Mouse (Mus musculus) Patski (cell line): ENCODE data around the gene Kcp. TPM values are rescaled to one million over a fixed set of nuclear protein-coding genes. Genes with fewer than 3 reads are reported as not detected.

ENCODE experiments used
- ATAC-seq: fragments of 100-300 bp; one replicate; pipeline ENCODE4 v1.8.0; 2021
- CTCF ChIA-PET: fragments of 350-600 bp; sonication (Branson Sonifier 250); formaldehyde crosslinking; loops from one replicate; lab custom pipeline; 2022; ENCODE audit warnings: inconsistent platforms; lab: Charles Lee
- POLR2A ChIA-PET: fragments of 350-600 bp; sonication (Branson Sonifier 250); formaldehyde crosslinking; loops from one replicate; lab custom pipeline; 2022; ENCODE audit warnings: antibody characterized with exemption, inconsistent platforms; lab: Charles Lee
- DNase-seq: peaks from one replicate; pipeline ENCODE4 v3.0.0-alpha.2; 2011; ENCODE audit warnings: low read depth, low spot score
- H3K27me3 ChIP-seq: fragments of 371-371 bp; one replicate; pipeline ENCODE4 v1.5.1; 2021
- CTCF ChIP-seq: fragments of 100-300 bp; IDR thresholded peaks from one replicate; pipeline ENCODE4 v1.5.1; 2021
- in situ Hi-C: fragments of 300-500 bp; cut with MboI; formaldehyde crosslinking; loops from 3 replicates; pipeline ENCODE4 v1.11.1; 2018; ENCODE audit warnings: low pct_unique_long_range_greater_than_20kb, mixed read lengths
- polyA plus RNA-seq: library from polyadenylated mRNA; unstranded; gene quantifications from one replicate; pipeline ENCODE4 v1.2.3, GENCODE M21; 2021

Gene Kcp
- polyA plus RNA-seq, 1 experiment from 2014 or later: 0.85 TPM

DNA sequence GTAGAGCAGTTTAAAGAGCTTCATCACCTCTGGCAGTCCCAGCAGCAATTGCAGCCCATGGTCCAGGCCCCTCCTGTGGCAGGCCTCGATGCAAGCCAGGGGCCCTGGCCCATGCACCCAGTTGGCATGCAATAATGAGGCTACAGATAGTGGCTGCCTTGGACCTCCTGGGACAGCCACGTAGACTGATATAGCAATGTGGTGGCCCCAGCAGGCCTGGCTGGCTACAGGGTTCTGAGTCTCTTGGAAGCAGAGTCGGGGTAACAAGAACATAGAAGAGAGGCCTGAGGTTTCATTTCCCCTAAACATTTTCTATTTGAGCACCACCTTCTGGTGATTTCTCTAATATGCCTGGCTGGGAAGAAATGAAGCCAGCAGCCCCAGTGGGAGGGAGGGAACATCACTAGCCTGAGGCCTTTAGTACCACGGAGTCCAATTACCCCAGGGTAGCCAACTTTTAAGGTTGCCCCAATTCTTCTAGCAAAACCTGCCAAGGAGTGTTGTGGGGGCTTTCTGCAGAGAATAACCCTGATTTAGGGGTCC lies 29.0 kb upstream of the Kcp start:
- CTCF ChIA-PET: interaction anchor here (1.1 kb wide), 1 partner anchor 20 kb away, joined by 5 read pairs; no protein-coding TSS in a partner anchor

DNA sequence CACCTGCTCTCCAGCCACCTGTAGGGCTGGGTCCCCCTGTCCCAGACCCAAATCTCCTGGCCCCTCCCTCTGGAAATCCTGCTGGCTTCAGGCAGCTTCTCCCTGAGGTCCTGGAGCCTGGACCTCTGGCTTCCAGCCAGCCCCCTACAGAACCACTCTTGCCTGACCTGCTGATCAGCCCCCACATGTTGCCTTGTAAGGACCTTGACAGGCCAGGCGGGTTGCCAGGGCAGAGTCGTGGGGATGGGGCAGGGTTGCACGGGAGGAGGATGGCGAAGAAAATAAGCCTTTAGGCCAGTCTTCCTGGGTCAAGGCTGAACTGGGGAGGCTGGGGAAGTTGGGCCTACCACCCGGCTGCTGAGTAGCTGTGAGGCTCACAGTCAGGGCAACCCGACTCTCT lies 27.6 kb upstream of the Kcp start:
- ATAC-seq: no peak
- no peak for TF ChIP-seq CTCF
- no peak for DNase-seq
- in situ Hi-C loops: no loop called here
- H3K27me3 ChIP-seq: no peaks in the 10 kb centered on the region
- POLR2A ChIA-PET: interaction anchor here (1.1 kb wide), 1 partner anchor 17 kb away, joined by 4 read pairs; no protein-coding TSS in a partner anchor
- CTCF ChIA-PET: interaction anchor here (1.1 to 1.3 kb wide), 2 partner anchors 13 to 19 kb away, joined by 5 to 6 read pairs; no protein-coding TSS in a partner anchor

More for the DNA sequence above, 29.0 kb upstream of the Kcp start:
- H3K27me3 ChIP-seq: no peaks in the 10 kb centered on the region
- in situ Hi-C loops: no loop called here
- no peak for TF ChIP-seq CTCF
- POLR2A ChIA-PET: no interaction called here
- ATAC-seq (no peak), DNase-seq (no peak)

DNA sequence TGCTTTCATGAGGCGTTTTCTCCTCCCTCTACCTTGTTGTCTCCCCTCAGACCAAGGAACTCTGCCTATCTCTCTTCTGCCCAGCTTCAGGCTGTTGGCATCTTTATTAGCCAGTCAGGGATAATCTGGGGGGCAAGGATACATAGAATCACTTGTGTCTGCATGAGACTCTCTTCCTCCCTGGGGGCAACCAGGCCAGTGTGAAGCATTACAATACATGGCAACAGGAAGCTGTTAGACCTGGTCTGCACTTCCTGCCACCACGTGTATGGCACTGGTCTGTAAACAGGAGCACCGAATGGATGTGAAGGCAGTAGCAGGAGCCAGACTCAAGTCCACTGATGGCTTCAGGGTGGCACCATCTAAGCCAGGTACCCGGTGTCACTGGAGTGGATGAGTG lies 22.3 kb upstream of the Kcp start:
- ATAC-seq (no peak), DNase-seq (no peak)
- ChIA-PET CTCF (interaction anchor here (1.3 to 1.8 kb wide), 2 partner anchors 9 to 13 kb away, joined by 5 read pairs; no protein-coding TSS in a partner anchor), POLR2A (no interaction called here)
- peaks cover 6% of the 10 kb centered on the region for H3K27me3 ChIP-seq
- in situ Hi-C loops: no loop called here
- TF ChIP-seq CTCF: no peak

DNA sequence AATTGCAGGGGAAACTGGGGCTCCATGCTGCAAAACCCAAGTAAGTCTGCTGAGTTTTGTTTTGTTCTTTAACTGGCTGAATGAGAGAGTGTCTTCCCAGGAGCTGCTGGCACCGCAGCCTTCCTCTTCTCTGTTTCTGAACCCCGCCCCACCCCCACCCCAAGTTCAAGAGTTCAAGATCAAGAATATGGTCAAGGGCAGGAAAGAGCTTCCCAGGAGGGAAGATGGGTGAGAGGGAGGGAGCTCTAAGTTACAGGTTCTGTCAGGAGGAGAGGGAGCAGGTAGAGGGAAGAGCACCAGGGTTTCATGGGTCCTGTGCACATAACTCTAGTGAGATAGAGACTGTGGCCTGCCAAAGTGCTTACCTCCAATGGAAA lies 21.7 kb upstream of the Kcp start:
- DNase-seq: no peak
- no peak for TF ChIP-seq CTCF
- in situ Hi-C loops: loop anchor here (5.0 kb wide), 1 partner anchor 93 kb away; no protein-coding TSS in a partner anchor
- no peak for ATAC-seq
- CTCF ChIA-PET: interaction anchor here (1.3 to 1.8 kb wide), 2 partner anchors 9 to 14 kb away, joined by 5 read pairs; no protein-coding TSS in a partner anchor
- POLR2A ChIA-PET: interaction anchor here (0.7 kb wide), 1 partner anchor 659 kb away, joined by 5 read pairs; no protein-coding TSS in a partner anchor
- H3K27me3 ChIP-seq: peaks cover 6% of the 10 kb centered on the region

DNA sequence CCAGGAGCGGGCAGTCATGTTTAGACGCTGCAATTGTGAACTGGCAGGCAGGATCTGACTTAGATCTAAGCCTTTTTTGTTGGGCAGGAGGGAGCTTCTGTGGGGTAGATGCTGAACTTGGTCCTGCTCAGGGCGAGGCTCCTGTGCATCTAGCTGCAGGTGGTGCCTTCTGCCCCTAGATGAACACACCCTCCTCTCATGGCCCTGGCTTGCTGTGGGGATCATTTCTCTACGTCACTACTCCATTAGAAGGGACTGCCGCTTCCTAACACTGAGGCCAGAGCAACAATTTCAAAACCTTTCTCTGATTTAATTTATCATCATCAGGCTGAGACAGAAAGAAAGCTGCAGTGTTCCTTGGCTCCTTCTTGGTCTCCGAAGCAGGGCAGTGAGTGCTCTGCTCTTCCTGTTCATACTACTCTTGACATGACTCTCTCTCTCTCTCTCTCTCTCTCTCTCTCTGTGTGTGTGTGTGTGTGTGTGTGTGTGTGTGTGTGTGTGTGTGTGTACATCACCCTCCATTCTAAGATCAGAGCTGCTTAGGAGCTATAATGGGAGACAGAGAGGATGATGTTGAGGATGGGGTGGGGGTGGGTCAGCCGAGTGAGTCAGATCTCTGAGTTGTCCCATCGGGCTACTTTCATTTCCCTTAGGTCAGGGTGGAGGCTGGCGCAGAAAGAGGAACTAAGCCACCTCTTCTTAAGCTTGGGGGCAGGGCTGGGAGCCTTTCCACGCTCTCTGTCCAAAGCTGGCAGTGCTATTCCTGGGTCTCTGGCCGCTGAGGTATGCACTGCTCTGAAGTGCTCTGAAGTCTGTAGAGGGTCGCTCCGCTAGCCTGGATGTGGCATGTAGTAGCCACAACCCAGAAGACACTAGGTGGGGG lies 21.1 kb upstream of the Kcp start:
- H3K27me3 ChIP-seq: peaks cover 6% of the 10 kb centered on the region
- ChIA-PET POLR2A (interaction anchor here (0.6 to 0.7 kb wide), 2 partner anchors 32 to 659 kb away, joined by 3 to 5 read pairs; no protein-coding TSS in a partner anchor), CTCF (interaction anchor here (1.3 to 1.8 kb wide), 2 partner anchors 10 to 14 kb away, joined by 5 read pairs; no protein-coding TSS in a partner anchor)
- TF ChIP-seq CTCF: no peak
- in situ Hi-C loops: loop anchor here (5.0 kb wide), 1 partner anchor 93 kb away; no protein-coding TSS in a partner anchor
- no peak for DNase-seq
- ATAC-seq: no peak

DNA sequence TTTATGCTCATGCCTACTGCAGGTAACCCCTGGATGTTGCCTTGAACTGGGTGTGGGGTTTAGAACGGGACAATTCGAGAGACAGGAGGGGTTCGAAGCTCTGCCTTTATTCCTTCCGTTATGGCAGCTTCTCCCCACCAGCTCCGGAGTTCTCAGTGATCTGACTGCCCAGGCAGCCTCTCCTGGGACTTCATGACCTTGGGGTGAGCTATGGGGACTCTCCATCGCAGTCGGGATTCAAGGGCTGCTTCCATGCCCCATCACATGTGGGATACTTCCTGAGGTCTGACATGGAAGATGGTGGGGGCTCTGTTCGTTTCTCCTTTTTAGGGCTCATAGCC lies 20.4 kb upstream of the Kcp start:
- in situ Hi-C loops: loop anchor here (5.0 kb wide), 1 partner anchor 94 kb away; no protein-coding TSS in a partner anchor
- no peak for ATAC-seq
- TF ChIP-seq CTCF: no peak

DNA sequence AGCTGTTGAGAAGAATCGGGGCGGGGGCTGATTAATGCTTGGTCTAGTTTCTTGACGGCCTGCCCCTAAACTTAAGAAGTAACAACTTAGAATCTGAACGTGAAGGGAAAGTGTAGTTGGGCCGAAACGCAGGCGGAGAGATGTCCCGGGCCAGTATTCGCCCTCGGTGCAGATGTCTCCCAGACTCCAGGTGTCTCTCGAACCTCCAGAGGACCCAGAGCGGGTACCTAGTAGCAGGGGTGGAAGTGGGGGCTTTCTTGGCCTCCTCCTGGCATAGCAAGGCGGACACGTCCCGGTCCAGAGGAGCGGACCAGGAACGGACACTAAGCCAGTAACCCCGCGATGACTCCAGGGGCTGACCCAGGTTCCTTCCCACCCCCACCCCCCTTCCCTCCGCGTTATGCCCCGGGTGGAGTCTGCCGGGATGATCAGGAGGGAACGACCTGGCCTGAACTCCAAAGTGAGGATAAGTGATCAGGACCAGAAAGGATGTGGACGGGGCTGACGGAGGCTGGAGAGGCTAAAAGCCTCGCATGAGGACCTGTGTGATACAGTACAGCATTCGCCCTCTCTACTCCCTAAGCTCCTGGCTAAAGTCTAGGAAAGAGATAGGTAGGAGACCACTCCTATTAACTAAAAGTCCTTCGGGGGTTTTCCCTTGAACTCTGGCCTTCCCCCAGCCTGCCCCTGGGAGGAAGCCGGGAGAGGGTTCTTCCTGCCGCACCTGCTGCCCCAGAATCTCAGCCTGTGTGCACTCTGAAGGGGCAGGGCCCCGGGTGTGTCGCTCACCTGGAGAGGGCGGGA lies 19.8 kb upstream of the Kcp start:
- ChIA-PET POLR2A (no interaction called here), CTCF (no interaction called here)
- DNase-seq (no peak), ATAC-seq (no peak)
- H3K27me3 ChIP-seq: peaks cover 6% of the 10 kb centered on the region
- in situ Hi-C loops: loop anchor here (5.0 kb wide), 1 partner anchor 95 kb away; no protein-coding TSS in a partner anchor
- TF ChIP-seq CTCF: no peak

More for the DNA sequence above, 20.4 kb upstream of the Kcp start:
- H3K27me3 ChIP-seq: peaks cover 6% of the 10 kb centered on the region
- no peak for DNase-seq
- CTCF ChIA-PET: no interaction called here
- POLR2A ChIA-PET: interaction anchor here (0.6 kb wide), 1 partner anchor 33 kb away, joined by 3 read pairs; no protein-coding TSS in a partner anchor

DNA sequence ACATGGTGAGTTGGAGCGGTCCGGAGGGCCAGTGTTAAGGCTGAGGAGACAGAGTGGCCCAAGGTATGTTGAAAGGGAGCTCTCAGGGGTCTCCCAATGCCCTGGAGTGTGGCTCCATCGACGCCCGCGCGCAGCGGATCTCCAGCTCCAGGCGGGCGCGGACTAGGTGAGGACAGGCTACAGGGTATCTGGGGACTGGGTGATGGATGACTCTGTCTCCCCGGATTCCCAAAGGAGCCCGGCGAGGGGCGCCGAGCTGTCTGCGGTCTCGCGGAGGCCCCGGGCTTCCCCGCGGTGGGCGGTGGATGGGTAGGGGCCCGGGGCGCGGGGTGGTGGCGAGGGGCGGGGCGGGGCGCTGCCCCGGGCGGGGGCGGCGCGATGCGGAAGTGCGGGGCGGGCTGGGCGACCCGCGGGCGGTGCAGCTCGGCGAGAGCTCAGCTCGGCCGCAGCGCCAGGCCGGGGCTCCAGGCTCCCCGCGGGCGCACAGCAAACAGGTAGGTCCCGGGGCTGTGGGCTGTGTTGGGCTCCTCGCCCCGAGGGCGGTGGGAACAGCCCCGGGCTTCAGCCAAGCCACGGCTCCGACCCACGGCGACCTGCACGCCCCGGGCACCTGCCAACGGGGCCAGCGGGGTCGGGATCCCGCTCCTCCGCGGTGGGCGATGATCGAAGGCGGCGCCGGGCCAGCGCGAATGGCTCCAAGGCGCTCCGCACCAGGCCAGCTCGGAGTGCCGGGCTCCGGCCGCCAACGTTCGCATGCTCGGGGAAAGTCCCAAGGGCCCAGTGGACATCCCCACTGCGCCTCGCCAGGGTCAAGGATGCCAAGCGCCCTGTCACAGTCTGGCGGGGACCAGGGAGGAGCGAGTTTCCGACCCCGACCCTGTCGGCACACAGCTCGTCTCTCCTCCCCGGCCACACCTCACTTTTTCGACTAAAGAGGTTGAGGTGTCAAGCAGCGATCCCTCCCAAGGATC lies 18.8 kb upstream of the Kcp start, which contains the start of gene Irf5:
TSS of gene Irf5 (plus strand) at position 345 of the 971 bp plus-strand sequence.
- ChIA-PET POLR2A (no interaction called here), CTCF (interaction anchor here (1.0 to 1.5 kb wide), 3 partner anchors 9 to 81 kb away, joined by 3 read pairs; no protein-coding TSS in a partner anchor)
- peaks cover 6% of the 10 kb centered on the region for H3K27me3 ChIP-seq
- in situ Hi-C loops: loop anchor here (5.0 kb wide), 1 partner anchor 96 kb away; no protein-coding TSS in a partner anchor
- no peak for DNase-seq
- TF ChIP-seq CTCF: no peak
- no peak for ATAC-seq

DNA sequence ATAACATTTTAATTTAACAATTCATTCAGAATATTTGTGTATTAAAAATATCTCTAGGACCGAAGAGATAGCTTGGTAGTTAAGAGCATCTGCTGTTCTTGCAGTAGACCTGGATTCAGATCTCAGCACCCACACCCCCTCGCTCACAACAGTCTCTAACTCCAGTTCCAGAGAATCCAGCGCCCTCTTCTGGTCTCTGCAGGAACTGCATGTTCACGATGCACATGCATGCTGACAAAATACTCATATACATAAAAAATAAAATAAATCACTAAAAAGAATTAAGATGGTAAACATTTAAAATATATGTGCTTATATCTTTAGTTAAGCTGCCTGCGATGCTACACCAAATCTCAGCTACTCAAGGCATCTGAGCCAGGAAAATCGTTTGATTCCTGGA lies 17.5 kb upstream of the Kcp start:
- ChIA-PET POLR2A (no interaction called here), CTCF (interaction anchor here (0.8 to 1.5 kb wide), 4 partner anchors 11 to 82 kb away, joined by 3 to 4 read pairs (median 3); no protein-coding TSS in a partner anchor)
- in situ Hi-C loops: loop anchor here (5.0 kb wide), 1 partner anchor 97 kb away; no protein-coding TSS in a partner anchor
- TF ChIP-seq CTCF: no peak
- ATAC-seq (no peak), DNase-seq (no peak)
- peaks cover 6% of the 10 kb centered on the region for H3K27me3 ChIP-seq
